Mouse (Mus musculus) ovary, postnatal 36 days (tissue): Measurements from ENCODE around the gene Gm21789.
"Not testable (repeated sequence)": the region's sequence is repeated elsewhere in the genome, so short reads cannot be mapped to it uniquely, and the experiment has no call there.

Source experiments
- DNase-seq: peaks from one replicate; pipeline ENCODE4 v3.0.0; 2022; ENCODE audit warnings: low spot score, mixed read lengths

Gene Gm21789

GRCm38 (mm10) chrX:32941468-32941867, at the start of gene Gm21789:
Gene Gm21789, plus strand, starts transcription at chrX:32941768.
- not testable (repeated sequence) for DNase-seq

GRCm38 (mm10) chrX:32894325-32894724, 47.2 kb upstream of the Gm21789 start, which contains the start of gene Btbd35f30:
Gene Btbd35f30, plus strand, starts transcription at chrX:32894625.
- DNase-seq: not testable (repeated sequence)

GRCm38 (mm10) chrX:32973597-32973996, 32.0 kb downstream of the Gm21789 start, which contains the start of gene Btbd35f5:
Gene Btbd35f5, plus strand, starts transcription at chrX:32973897.
- DNase-seq: not testable (repeated sequence)
